Mouse (Mus musculus) v-Abl transformed pro-B cells (cell line): ENCODE results near the gene Pakap.

Experiments used
- in situ Hi-C, 2 experiments: fragments of 400-800 bp; cut with MboI; formaldehyde crosslinking; loops; one replicate each; pipeline ENCODE4 v1.15.1; 2025; ENCODE audit not compliant: unreplicated experiment in 2 of 2

The Pakap gene

GRCm38 (mm10) chr4:57846991-57847422 is 279.0 kb downstream of the Pakap start:
- in situ Hi-C loops: no loop called here

DNA sequence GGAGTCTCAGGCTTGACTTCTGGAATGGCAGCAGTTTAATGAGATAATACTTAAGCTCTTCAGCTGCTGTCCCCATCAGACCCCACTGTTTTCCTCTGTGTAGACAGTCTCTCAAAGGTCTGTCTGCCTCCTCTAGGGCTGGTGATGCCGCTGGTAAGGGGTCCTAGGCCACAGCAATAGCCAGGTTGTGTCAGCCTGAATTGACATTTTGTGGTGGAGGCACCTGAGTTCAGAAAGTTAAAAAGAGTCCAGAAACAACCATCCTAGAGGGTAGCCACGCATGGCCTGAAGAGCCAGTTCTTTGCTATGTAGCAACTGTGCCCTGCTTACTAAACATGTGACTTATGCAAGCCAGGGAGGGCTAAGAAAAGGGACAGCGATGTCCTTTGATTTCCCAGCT is 279.7 kb downstream of the Pakap start:
- in situ Hi-C loops: no loop called here

- in situ Hi-C loops: no loop called here
Observed at GRCm38 (mm10) chr4:57849465-57849864, 281.5 kb downstream of the Pakap start.

GRCm38 (mm10) chr4:57851731-57852130 is 283.8 kb downstream of the Pakap start:
- in situ Hi-C loops: no loop called here

- in situ Hi-C loops: no loop called here
Observed at GRCm38 (mm10) chr4:57852461-57853040, 284.6 kb downstream of the Pakap start.

- in situ Hi-C loops: no loop called here
Observed at GRCm38 (mm10) chr4:57854181-57854580, 286.2 kb downstream of the Pakap start.

DNA sequence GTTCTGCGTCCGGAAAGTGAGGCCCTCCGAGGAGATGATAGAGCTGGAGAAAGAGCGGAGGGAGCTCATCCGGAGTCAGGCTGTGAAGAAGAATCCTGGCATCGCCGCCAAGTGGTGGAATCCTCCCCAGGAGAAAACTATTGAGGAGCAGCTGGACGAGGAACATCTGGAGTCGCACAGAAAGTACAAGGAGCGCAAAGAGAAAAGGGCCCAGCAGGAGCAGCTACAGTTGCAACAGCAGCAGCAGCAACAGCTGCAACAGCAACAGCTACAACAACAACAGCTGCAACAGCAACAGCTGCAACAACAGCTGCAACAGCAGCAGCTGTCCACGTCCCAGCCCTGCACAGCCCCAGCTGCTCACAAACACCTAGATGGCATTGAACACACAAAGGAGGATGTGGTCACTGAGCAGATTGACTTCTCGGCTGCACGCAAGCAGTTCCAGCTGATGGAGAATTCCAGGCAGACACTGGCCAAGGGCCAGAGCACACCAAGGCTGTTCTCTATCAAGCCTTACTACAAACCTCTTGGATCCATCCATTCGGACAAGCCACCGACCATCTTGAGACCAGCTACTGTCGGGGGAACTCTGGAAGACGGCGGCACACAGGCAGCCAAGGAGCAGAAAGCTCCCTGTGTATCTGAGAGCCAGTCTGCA is 287.4 kb downstream of the Pakap start:
- in situ Hi-C loops: no loop called here

DNA sequence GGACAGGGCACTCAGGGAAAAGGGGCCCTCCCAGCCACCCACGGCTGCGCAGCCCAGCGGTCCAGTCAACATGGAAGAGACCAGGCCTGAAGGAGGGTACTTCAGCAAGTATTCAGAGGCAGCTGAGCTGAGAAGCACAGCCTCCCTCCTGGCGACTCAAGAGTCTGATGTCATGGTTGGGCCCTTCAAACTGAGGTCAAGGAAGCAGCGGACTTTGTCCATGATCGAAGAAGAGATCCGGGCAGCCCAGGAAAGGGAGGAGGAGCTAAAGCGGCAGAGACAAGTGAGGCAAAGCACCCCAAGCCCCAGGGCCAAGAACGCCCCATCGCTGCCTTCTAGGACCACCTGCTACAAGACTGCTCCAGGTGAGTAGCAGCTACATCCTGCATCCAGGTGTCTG is 288.7 kb downstream of the Pakap start:
- in situ Hi-C loops: no loop called here

GRCm38 (mm10) chr4:57860204-57860611 is 292.2 kb downstream of the Pakap start:
- in situ Hi-C loops: loop anchor here (5.0 to 10.0 kb wide), 2 partner anchors 38 to 45 kb away; no protein-coding TSS in a partner anchor

DNA sequence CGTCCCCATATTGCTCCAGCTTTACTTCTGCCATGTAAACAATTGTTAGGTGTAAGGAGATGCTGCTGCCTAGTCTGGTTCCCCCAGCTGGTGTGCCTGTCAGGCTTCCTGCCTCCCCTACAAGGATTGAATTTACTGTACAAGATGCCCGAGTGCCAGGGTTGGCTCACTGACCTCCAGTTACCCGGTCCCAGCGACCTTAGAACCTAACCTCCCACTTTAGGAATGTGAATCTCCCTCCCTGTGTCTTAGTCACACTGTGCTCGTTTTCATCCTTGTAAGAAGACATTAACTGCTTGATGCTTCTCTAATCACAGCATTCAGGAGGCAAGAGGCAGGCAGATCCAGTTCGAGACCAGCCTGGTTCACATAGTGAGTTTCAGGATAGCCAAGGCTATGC is 293.2 kb downstream of the Pakap start:
- in situ Hi-C loops: loop anchor here (5.0 to 10.0 kb wide), 2 partner anchors 39 to 46 kb away; no protein-coding TSS in a partner anchor

- in situ Hi-C loops: loop anchor here (5.0 to 10.0 kb wide), 2 partner anchors 40 to 47 kb away; no protein-coding TSS in a partner anchor
Observed at GRCm38 (mm10) chr4:57861856-57862255, 293.9 kb downstream of the Pakap start.

- in situ Hi-C loops: loop anchor here (5.0 to 10.0 kb wide), 2 partner anchors 40 to 48 kb away; no protein-coding TSS in a partner anchor
Observed at GRCm38 (mm10) chr4:57862269-57862986, 294.4 kb downstream of the Pakap start.

GRCm38 (mm10) chr4:57866088-57866487 is 298.1 kb downstream of the Pakap start:
- in situ Hi-C loops: loop anchor here in 1 of 2 experiments (10.0 kb wide), 1 partner anchor 51 kb away; no protein-coding TSS in a partner anchor

DNA sequence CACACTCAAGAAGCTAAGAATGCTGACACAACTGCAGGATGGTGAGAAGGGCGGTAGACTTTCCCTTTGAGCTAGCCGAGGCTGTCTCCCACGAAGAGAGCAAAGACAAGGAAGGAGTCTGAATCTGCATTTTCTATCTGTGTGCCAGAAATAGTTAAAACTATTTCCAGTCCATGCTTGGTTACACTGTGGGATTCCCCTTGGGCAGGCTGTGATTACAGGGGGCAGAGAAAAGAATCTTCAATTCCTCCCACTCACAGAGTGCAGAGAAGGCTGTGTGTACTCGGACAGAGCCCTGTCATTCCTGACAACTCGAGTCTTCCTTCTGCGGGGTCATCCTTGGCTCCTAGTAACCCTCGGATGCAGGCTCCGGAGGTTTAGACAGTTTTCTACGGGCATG is 299.0 kb downstream of the Pakap start:
- in situ Hi-C loops: loop anchor here in 1 of 2 experiments (10.0 kb wide), 1 partner anchor 52 kb away; no protein-coding TSS in a partner anchor

DNA sequence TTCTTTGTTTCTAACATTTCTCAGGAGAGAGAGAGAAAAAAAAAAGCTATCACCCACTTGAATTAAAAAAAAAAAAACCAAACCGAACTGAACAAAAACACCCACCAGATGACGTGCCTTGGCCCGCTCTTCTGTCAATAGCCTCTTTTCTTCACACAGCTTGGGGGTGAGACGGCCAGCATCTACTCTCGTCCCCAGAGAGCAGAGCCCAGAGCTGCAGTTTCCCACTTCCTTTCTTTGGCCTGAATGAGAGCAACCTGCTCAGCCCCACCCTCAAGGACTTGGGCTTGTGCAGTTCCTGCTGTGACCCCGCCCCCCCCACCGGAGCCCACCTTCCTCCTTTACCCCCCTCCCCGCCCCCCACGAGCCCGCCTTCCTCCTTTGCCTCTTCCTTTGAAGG is 299.5 kb downstream of the Pakap start:
- in situ Hi-C loops: loop anchor here in 1 of 2 experiments (10.0 kb wide), 1 partner anchor 53 kb away; no protein-coding TSS in a partner anchor

DNA sequence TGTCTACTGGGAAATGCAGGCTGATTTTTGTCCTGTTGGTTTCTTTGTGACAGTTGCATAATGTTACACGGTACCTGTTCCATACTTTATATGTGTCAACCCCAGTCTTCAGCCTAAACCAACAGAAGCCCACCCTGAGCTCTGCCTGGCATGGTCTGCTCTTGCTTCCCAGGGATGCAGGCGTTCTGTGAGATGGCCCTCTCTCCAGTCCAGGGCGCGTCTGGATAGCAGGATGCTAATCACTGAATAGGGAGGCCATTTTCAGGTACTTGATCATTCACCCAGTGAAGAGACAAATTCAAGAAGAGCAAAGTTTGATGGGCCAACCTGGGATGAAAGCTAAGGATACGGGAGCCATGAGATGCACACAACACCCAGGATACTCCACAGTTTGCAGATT is 311.2 kb downstream of the Pakap start:
- in situ Hi-C loops: loop anchor here in 1 of 2 experiments (5.0 kb wide), 1 partner anchor 207 kb away; no protein-coding TSS in a partner anchor

- in situ Hi-C loops: loop anchor here (5.0 to 10.0 kb wide), 3 partner anchors 88 to 415 kb away; no protein-coding TSS in a partner anchor
Observed at GRCm38 (mm10) chr4:57879804-57880357, 311.9 kb downstream of the Pakap start.

DNA sequence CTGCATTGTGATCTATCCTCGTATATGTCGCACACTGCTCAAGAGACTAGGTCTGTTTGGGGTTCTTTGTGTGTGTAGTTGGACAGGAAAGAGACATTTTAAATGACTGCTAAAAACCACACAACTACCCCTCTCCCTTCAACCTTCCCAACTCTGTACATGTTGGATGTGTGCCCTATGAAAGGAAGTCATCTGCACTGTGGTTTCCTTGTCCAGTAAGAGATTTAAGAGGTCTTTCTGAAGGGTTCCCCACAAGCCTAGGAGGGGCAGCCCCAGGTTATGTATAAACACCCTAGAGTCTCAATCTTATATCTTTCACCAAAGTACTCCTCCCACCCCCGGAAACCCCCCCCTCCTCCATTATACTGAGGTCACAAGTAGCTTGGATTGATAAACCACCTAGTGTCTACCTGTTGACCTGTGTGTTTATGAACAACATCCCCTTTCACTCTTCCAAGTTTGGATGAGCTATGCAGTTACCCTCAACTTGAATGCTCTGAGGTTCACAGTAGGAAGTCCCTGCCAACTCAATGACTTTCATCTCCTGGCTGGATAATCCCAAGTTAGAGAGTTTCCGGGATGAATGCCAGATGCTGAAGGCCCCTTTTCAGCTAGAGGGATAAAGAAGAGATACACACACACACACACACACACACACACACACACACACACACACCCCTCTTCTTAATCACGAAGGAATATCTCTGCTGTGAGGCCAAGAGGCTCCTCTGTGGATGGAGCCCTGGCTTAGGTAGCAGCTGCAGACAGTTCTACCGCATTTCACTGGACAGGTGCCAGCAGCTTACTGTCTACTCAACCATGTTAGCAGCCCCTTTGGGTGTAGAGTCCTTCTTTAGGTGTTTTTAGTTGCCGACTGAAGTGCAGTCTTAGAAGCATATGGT is 315.8 kb downstream of the Pakap start:
- in situ Hi-C loops: loop anchor here (5.0 to 10.0 kb wide), 3 partner anchors 91 to 419 kb away; no protein-coding TSS in a partner anchor

GRCm38 (mm10) chr4:57884511-57884910 is 316.5 kb downstream of the Pakap start:
- in situ Hi-C loops: loop anchor here (5.0 to 10.0 kb wide), 3 partner anchors 92 to 420 kb away; no protein-coding TSS in a partner anchor
